Mouse (Mus musculus) frontal cortex, postnatal 25 days (tissue): ENCODE results near the gene Gm29735.
"Not testable (repeated sequence)": the region's sequence is repeated elsewhere in the genome, so short reads cannot be mapped to it uniquely, and the experiment has no call there.

ENCODE experiments used
- DNase-seq, 2 experiments: peaks; one replicate each; pipeline ENCODE4 v3.0.0; 2022; ENCODE audit warnings: low spot score in 2 of 2

Gm29735 gene

DNA sequence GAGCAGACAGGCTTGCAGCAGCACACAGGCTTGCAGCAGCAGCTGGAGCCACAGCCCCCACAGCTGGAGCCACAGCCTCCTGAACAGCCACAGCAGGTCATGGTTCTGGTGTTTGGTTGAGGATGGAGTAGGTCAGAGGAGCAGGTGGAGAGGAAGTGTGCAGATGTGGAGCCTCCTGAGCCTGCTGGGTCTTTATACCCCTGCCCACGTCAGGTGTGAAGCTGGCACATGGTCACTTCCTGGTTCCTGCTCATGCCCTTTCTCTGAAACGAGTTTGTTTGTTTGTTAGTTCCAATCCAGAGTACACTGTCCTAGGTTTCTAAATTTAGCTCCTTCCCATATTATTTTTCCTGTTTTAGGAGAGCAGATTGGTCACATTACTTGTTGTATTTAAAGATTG is at the start of gene Gm29735:
TSS of gene Gm29735 (minus strand) at position 101 of the 400 bp plus-strand sequence.
- not testable (repeated sequence) for DNase-seq

DNA sequence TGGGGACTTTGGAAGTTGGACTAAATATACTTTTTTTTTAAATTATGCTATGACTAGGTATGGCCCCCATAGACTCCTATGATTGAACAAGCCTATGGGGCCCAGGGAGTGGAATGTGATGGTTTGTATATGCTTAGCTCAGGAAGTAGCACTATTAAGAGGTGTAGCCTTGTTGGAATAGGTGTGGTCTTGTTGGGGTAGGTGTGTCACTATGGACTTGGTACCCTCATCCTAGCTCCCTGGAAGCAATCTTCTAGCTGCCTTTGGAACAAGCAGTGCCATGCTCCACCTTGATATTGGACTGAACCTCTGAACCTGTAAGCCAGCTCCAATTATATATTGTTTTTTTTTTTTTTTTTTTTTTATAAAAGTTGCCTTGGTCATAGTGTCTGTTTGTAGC is 48.6 kb upstream of the Gm29735 start:
- no peak for DNase-seq

DNA sequence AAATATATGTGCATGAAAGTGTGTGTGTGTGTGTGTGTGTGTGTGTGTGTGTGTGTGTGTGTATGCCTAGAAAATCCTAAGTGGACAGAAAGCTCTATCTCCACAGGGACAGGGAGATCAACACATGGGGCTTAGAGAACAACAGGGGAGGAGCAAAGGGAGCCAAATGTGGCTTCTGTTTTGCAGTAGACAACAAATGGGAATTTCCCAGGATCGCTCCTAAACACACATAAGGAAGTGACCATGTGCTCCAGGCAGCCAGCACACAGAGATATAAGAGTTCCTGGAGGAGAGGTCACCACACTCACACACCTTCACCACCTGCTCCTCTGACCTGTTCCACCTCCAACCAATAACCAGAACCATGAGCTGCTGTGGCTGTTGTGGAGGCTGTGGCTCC is 44.2 kb upstream of the Gm29735 start, which contains the start of gene Krtap5-3:
TSS of gene Krtap5-3 (plus strand) at position 301 of the 400 bp plus-strand sequence.
- no peak for DNase-seq

DNA sequence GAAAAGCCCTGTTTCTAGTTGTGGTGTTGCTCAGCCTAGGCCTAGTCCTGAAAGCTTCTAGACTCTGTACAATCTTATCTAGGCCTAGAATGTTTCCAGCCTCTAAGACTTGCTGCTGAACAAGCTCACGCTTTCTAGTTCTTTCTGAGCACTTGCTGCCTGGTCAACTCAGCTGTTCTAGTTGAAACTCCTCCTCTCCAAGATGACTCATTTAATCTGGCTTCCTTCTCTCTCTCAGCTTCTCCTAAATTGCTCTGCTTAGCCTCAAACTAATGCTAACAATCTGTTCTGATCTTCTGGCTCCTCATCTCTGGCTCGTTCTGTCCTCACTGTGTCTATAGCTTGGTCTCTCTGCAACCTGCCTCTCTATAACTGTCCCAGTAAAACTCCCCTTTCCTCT is 41.8 kb upstream of the Gm29735 start:
- no peak for DNase-seq

DNA sequence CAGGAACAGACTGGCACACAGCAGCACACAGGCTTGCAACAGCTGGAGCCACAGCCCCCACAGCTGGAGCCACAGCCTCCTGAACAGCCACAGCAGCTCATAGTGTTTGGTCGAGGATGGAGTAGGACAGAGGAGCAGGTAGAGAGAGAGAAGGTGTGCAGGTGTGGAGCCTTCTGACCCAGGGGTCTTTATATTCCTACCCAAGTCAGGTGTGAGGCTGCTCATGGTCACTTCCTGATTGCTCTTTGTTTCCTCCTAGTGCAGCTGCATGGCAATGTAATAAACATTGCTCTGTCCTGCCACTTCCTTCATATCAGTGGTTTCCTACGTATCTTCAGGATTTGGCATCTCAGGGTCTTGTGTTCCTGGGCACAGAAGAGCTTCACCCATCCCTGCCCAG is 33.4 kb upstream of the Gm29735 start, which contains the start of gene Gm10153:
TSS of gene Gm10153 (minus strand) at position 101 of the 400 bp plus-strand sequence.
- no peak for DNase-seq

DNA sequence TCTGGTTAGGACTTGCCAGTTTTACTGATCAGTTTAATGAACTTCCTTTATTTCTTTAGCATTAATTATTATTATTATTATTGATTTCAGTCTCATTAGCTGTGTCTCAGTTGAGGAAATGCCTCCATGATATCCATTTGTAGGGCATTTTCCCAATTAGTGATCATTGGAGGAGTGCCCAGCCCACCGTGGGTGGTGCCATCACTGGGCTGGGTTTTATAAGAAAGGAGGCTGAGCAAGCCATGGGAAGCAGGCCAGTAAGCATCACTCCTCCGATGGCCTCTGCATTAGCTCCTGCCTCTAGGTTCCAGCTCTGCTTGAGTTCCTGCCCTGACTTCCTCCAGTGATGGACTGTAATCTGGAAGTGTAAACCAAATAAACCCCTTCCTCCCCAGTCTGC is 31.2 kb upstream of the Gm29735 start:
- no peak for DNase-seq

DNA sequence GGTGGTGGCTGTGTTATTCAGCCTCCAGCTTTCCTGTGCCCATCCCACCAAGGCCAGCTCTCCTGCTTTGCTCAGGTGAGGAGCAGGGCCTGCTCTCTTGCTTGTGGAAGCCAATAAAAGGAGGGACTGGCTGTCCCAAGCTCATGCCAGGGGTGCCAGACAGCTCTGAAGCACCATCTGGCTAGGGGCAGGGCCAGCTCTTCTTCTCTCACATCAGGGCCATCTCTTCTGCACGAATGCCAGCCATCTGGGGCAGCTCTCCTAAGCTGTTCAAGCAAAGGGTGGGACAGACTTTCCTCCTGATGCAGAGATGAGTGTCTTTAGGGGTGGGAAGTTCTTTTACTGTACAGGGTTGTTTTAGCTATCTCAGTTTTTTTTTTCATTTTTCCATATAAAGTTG is 24.1 kb upstream of the Gm29735 start:
- DNase-seq, result no peak

DNA sequence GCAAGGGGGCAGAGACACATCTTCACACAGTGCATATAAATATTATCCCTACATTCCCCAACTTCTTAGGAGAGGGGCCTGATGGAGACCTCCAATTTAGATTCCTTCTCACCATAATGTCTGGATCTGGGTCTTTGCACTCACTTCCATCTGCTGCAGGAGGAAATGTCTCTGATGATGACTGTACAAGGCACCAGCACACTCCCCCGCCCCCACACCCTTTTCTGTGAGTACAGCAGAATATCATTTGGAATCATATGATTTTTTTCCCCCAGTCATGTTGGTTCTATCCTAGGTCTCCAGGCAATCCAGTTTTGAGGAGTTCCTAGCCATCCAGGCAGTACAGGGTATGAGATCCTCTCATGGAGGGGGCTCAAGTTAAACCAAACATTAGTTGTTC is 21.8 kb upstream of the Gm29735 start:
- no peak for DNase-seq

DNA sequence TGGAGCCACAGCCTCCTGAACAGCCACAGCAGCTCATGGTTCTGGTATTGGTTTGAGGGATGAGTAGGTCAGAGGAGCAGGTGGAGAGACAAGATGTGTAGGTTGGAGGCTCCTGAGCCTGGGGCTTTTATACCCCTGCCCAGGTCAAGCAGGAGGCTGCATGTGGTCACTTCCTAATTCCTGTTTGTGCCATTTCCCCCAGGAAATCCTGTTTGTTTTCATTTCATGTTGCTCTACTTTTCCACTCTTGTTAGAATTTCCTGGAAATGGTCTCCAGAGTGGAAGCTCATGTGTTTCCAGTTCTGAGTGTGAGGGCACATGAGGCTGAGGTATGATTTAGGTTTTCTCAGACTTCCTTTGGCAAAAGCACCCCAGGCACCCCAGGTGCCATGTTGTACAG is 19.0 kb upstream of the Gm29735 start, which contains the start of gene Krtap5-2:
TSS of gene Krtap5-2 (minus strand) at position 101 of the 400 bp plus-strand sequence.
- not testable (repeated sequence) for DNase-seq

DNA sequence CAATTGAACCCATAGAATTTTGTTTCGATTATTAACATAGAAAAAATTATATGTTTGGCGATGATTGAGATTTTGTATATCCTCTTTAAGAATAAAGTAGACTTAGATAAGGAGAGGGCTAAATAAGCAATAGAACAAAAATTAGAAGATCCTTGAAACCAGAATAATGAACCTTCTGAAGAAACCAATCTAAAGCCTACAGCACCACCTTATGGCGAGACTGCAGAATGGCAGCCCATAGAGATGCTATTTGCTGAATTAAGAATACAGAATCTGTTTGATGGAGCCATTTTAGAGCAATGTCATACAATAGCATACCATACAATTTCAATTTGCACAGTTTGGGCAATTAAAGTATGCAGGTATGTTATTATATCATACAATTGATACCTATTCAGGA is 12.9 kb upstream of the Gm29735 start:
- no peak for DNase-seq

DNA sequence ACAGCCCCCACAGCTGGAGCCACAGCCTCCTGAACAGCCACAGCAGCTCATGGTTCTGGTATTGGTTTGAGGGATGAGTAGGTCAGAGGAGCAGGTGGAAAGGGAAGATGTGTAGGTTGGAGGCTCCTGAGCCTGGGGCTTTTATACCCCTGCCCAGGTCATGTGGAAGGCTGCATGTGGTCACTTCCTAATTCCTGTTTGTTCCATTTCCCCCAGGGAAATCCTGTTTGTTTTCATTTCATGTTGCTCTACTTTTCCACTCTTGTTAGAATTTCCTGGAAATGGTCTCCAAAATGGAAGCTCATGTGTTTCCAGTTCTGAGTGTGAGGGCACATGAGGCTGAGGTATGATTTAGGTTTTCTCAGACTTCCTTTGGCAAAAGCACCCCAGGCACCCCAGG is 8.7 kb upstream of the Gm29735 start, which contains the start of gene Gm4553:
TSS of gene Gm4553 (minus strand) at position 101 of the 400 bp plus-strand sequence.
- not testable (repeated sequence) for DNase-seq

DNA sequence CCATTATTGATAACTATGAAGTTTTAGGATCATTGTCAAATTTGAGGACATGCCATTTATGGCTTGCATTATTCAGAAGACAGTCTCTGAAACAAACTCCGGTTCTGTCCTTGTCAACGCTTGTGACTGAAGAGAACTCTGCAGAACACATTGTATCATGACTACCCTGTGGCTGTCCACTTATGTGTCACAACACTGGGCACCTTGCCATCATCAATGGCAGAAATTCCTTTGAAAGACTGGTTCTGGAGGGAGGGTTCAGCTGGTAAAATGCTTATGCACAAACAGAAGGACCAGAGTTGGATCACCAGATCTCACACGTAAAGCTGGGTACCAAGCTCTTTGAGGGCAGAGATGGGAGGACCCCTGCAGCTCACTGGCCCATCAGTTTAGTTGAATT is 2.5 kb upstream of the Gm29735 start:
- DNase-seq, result no peak

DNA sequence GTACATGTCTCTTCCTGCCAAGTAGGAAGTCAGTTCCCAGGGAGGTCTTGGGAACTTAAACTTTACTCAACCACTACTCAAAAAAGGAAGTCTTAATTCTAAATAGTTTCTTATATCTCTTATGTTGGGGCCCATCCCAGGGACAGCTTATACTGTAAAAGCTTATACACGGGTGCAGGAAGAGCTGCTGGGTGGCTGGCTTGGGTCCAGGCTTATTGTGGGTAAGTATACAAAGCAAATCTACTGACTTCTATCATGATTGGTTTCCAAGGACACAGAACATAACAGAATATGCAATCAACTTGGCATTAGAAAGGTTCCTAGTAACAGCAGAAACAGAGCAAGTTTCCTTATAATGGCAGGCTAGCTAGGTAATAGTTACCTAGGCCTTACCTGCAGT is 1.6 kb downstream of the Gm29735 start:
- no peak for DNase-seq

DNA sequence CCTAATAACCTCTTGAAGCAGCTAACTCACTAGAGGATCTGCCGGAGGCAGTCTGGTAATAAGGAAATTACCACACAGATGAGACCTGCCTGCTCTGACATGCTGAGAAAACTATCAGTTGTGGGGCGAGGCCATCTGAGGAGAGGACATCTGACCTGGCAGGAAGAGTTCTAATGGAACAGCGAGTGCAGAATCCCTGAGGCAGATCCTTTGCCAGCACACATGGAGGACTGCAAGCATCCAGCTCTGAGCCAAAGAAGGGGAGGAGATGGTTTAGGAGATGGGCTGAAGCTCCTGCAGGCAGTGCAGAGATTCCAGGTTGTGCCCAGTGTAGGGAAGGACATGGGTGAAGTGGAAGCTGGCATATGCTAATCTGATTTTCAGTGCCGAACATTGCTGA is 4.7 kb downstream of the Gm29735 start:
- no peak for DNase-seq

DNA sequence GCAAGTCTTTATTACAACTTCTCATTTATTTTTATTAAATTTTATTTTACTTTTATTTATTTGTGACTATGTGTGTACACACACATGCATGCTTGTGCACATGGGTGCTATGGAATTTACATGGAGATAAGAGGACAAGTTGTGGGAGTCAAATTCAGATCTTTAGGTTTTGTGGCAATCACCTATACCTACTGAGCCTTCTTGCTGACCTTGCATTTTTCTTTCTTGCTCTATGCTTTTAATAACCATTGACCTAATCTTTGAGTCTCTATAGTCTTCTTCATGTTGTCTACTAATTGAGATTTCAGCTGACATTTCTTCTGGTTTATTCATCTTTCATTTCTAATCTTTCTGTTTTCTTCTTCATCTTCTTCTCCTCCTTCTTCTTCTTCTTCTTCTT is 8.3 kb downstream of the Gm29735 start:
- DNase-seq, result no peak

DNA sequence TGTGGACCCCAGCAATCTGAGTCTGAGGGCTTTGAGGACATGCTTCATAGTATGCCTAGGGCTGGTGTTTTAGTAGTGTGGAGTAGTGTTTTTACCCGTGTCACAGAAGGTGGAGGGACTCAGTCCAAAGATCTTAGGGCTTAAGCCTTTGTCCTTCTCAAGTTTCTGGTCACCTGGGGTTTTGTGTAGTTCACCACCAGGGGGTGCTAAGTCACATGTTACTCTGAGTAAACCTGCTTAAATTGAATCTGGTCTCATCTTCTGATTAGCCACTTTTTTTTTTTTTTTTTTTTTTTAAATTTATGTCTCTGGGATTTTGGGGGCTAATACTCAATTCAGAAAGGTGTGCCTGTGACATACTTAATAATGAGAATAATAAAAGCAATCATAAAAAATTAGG is 10.9 kb downstream of the Gm29735 start:
- DNase-seq, result peak in 1 of 2 experiments; percentile 20

DNA sequence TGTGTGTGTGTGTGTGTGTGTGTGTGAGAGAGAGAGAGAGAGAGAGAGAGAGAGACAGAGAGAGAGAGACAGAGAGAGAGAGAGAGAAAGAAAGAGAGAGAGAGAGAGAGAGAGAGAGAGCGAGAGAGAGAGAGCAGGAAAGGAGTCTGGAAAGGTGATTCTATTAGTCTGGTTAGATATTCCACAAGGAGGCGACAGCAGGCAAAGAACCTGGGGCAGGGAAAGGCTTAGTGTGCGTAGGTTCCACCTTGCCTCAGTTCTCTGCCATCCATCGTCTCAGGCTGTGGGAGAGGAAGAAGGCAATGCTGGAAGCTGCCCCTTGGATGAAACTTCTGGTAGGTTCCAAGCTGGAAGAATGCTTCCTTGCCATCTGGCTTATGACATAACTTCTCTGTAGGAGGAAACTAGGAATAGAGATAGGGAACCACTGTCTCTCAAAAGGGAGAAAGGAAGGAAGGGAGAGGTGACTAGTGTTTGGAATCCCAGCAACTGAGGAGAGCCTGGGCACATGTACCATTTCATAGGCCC is 11.4 kb downstream of the Gm29735 start:
- DNase-seq, result no peak

DNA sequence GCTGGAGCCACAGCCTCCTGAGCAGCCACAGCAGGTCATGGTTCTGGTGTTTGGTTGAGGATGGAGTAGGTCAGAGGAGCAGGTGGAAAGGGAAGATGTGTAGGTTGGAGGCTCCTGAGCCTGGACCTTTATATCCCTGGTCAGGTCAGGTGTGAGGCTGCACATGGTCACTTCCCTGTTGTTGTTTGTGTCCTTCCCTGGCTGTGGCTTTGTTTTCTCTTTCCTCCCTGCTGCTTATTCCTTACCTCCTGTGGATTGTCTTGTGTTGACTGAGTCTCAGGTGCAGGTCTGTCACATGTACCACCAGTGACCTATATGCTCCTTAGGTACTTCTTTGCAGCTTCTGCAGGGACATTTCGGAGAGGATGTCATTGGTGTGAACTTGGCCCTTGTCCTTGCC is 12.4 kb downstream of the Gm29735 start, which contains the start of gene Gm45337:
TSS of gene Gm45337 (minus strand) at position 101 of the 400 bp plus-strand sequence.
- DNase-seq, result no peak

DNA sequence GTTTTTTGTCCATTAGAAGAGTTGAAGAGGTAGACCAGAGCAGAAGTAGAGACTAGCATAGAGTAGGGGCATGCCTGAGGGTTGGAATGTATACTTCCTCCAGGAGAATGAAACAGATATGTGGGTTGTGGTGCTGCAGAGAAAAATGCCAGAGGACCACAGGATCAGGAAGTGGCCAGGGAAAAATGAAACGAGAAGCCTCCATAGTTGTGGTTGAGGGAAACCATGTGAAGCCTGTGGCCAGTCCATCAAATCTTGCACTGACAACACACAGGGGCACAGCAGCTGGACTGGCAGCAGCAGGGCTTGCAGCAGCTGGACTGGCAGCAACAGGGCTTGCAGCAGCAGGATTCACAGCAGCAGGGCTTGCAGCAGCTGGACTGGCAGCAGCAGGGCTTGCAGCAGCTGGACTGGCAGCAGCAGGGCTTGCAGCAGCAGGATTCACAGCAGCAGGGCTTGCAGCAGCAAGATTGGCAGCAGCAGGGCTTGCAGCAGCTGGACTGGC is 13.4 kb downstream of the Gm29735 start:
- DNase-seq, result not testable (repeated sequence)

DNA sequence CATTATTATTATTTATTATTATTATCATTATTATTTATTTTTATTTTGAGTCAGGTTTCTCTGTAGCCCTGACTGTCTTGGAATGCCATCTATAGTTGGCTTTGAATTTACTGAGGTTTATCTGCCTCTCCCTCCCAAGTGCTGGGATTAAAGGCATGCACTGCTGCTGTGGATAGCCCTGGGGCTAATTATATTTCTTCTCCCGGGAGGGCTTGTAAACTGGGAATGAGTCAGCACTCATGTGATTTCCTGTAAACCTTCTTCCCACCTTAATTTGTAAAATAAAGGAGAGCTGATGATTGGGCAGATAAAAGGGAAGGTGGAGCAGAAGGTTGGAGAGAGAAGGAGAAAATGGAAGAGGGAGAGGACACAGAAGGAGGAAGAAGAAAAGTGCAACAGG is 16.2 kb downstream of the Gm29735 start:
- no peak for DNase-seq

DNA sequence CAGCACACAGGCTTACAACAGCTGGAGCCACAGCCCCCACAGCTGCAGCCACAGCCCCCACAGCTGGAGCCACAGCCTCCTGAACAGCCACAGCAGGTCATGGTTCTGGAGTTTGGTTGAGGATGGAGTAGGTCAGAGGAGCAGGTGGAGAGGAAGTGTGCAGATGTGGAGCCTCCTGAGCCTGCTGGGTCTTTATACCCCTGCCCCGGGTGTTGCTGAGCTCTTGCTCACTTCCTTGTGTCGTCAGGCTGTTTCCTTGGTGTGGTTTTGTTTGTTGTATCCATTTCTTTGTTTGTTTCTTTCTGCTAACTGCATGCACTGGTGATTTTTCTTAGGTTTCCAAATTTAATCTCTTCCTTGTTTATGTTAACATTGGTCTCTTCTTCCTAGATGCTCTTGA is 21.0 kb downstream of the Gm29735 start, which contains the start of gene Gm39115:
TSS of gene Gm39115 (minus strand) at position 101 of the 400 bp plus-strand sequence.
- not testable (repeated sequence) for DNase-seq

DNA sequence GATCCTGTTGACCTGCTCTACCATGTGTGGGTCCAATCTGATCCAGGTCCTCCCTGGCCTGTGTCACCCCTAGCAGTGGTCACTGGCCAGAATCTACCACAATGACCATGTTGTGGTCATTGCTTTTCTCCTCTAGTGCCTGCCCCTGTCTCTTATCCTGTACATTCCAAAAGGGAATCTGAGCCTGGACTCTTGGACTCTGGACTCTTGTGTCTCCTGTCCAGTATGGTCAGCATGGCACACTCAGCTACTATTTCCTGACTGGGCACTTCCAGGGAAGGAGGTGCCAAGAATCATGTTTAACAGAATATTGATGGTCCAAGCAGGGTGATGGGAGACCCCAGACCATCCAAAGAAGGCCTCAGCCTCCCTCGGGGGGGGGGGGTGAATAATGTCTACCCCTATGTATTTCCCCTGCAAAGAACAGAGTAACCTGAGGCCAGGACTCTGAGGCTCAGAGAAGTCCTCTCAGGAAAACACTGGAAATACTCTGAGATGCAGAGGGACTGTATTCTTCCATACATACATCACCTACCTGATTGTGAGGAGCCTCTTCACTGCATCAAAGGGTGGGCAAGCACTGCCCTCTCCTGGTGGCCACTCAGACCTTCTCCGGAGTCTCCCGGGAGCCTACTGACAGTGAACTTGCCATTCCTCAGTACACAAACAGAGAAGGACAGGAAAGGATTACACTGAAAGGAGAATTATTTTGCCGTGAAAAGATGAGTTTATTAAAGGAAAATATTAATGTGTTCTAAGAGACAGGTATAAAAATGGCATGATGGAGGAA is 22.5 kb downstream of the Gm29735 start:
- no peak for DNase-seq

DNA sequence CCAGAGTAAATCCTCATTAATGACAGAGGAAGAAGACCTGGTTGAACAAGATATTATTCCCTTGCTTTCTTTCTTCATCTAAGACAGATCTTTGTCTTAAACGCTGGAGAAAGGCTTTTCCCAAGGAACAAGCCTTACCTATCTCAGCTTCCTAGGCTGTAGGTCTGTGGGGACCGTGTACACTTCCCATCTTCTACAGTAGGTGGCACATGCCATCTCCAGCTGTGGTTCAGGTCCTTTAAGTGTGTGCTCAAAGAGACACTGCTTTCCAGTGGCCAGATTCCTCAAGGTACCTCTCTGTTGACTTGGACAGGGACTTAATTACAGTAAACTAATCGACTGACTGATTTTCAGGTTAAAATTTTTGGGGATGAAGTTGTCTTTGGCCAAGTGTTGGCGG is 28.1 kb downstream of the Gm29735 start:
- no peak for DNase-seq
